Mouse (Mus musculus): ENCODE measurements around the gene Enox1.

Enox1 gene

DNA sequence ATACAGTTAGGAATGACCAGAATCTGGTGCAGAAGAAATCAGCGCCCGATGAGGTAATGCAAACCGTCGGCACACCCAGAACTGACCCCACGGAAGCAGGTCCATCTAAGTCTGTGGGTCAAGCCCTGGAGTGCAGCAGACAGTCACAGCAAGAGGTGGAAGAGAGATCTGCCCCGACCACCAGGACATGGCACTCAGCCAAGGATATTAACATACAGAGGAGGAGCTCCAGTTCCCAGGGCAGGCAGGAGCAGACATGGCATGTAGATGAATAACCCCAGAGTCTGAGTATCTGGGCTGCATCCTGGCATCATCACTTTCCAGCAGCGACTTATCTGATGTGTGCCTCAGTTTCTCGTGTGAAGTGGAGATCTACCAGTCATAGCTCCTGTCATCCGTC, 523.3 kb downstream of the Enox1 start:
- in situ Hi-C loops (cut with MseI, MboI), result no loop called here

DNA sequence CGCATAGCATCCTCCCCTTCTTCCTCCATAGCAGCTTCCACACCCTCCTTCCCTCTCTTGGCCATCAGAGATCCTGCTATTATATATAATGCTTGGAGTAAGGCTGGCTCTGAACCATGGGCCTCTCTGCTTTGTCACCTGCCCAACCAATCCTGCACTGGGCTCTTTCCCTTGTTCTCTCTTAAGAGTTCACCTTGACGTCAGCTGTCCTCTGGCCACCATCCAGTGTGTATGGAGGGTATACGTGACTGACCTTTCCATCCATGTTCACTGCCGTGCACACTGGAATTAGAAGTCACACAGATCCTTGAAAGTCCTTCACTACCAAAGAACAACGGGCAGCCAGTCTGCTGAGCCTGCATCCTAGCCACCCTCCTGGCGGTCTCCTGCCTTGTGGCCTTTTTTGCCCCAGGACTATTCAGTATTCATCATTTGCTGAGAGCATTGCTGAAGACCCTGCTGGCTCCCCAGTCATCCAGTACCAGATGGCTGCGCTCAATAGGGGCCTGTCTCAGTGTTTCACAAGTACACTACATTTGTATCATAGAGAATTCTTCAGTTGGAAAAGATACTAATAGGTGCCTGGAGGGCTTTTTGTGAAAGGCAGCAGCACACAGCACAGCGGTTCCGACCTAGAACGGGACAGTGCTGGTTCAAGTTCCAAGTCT, 526.5 kb downstream of the Enox1 start:
- in situ Hi-C loops (cut with MseI, MboI), result no loop called here

DNA sequence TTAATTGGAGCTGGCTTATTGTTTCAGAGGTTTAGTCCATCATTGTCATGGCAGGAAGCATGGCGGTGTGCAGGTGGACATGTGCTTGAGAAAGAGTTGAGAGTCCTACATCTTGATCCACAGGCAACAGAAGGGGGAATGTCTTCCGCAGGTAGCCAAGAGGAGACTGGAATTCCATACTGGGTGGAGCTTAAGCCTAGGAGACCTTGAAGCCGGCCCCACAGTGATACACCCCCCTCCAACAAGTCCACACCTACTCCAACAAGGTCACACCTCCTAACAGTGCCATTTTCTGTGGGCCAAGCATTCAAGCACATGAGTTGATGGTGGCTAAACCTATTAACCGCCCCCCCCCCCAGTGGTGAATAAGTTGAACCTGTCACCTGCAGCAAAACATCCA, 533.3 kb downstream of the Enox1 start:
- in situ Hi-C loops (cut with MseI, MboI), result no loop called here

DNA sequence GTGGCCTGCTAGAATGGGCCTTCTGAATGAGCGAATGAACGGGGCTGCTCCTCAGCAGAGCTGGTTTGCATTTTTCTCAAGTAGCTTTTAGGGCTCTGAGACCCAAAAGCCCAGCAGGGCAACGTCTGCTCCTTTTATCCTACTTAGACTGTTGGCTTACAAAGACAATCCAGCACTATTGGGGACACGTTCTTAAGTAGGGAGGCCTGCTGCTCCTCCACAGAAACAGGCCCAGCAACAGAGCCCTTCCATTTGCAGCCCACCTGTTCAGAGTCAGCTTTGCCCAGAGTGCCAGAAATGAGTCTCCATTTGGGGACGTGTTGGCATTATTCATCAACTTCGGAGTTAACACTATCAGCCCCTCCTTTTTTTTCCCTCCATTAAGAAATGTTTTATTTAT, 548.4 kb downstream of the Enox1 start:
- in situ Hi-C loops (cut with MseI, MboI), result no loop called here

DNA sequence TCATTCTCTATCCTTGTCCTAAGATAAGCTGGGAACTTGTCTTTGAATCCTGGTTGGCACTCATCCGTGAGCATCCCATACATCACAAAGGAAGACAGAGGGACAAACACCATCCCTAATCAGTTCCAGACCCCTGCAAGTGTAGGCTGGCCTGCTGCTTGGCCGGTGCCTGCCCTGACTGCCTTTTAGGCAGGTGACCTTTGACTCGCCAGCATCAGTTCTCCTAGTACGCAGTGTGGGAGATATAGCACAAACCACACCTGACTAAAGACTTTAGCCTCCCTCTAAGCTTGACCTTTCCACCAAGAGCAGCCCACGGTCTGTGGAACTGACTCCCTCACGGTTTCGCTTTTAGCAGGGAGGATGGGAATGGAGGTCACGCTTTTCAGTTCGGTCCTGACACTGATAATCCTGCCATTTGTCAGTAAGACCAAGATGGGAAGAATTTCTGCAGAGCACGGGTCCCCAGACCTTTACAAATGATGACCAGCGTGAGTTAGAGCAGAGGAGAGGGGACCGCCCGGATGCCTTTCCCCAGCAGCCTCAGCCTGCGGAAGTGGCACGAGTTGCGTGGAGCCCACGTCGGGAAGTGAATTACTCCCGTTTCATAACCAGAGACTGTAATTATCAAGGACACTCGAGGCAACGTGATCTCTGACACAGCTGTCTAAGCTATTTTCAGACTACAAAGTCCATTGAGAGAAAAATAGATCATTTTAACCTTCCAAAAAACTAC, 550.1 kb downstream of the Enox1 start:
- in situ Hi-C loops (cut with MseI, MboI), result no loop called here

DNA sequence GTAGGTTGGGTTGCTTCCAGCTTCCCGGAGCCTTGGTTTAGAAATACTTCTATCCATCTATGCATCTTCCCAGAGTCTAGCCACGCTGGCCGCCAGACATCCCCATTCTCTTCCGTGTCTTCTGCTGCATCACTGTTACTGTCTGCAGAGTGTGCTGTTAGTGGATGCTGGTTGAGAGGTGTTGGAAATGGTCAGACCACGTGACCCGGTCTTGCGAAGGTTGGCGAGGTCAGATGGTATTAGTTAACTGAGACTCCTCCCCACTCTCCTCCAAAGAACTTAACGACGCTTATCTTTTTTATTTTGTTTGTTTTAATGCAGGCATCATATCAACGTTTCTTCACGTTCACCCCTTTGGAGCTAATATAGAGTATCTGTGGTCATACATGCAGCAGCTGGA, 550.7 kb downstream of the Enox1 start:
- in situ Hi-C loops (cut with MseI, MboI), result no loop called here

- in situ Hi-C loops (cut with MseI, MboI), result no loop called here
Observed at GRCm38 (mm10) chr14:77708354-77709150, 552.0 kb downstream of the Enox1 start.

DNA sequence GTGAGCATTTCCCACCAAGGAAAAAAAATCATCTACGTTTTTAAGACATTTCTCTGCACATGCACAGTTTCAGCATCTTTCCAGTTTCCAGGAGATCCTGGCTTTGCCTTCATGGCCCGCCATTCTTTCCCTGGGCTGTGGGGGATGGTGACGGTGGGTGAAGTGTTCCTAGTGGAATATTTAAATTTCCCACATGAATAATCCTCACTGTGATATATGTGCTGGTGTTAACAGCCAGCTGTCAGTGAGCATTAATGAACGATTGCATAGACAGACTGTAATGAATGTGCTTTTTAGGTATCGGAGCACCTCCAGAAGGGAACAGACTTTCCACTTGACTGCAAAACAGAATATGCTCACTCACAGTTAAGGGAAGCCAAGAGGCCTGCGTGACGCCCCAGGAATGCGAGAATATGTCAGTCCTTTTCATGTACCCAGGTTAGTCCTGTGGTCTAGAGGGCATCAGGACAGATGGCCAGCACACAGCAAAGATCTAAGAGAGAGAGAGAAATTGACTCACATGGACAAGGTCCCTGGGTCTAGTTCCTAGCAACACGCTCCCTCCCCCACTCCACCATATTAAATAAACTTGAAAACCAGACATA, 558.5 kb downstream of the Enox1 start:
- in situ Hi-C loops (cut with MseI, MboI), result no loop called here

DNA sequence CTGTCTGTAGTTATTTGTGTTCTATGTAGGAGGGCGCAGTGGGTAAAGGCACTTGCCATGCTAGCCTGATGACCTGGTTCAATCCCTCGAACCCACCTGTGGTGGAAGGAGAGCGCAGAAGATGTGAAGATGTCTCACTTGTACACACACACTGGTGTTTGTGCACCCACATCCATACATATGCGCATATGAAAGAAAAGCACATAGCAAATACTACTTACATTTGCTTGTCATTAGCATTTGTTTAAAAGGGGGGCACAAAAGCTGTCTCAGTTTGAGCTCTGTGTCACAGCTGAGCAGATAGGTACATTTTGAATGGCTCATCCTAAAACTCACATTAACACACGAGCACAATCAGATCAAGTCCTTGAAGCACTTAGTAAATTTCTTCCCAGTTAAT, 560.4 kb downstream of the Enox1 start:
- in situ Hi-C loops (cut with MseI, MboI), result no loop called here

GRCm38 (mm10) chr14:77718814-77719213, 562.3 kb downstream of the Enox1 start:
- in situ Hi-C loops (cut with MseI, MboI), result no loop called here

DNA sequence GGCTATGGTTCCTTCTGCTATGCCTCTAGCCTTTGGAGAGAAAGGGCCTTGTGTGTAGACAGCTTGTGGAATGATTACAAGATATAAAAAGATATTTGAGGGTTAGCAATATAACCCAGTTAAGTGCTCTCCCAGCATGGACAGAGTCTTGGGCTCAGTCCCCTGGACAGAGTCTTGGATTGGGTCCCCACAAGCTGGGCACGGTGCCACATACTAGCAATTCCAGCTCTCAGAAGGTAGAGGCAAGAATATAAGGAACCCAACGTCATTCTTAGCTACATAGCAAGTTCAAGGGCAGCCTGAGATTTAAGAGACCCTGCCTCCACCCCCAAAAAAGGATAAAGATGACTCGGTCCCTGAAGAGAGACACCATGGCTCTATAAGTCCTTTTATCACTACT, 581.5 kb downstream of the Enox1 start:
- in situ Hi-C loops (cut with MseI, MboI), result no loop called here

DNA sequence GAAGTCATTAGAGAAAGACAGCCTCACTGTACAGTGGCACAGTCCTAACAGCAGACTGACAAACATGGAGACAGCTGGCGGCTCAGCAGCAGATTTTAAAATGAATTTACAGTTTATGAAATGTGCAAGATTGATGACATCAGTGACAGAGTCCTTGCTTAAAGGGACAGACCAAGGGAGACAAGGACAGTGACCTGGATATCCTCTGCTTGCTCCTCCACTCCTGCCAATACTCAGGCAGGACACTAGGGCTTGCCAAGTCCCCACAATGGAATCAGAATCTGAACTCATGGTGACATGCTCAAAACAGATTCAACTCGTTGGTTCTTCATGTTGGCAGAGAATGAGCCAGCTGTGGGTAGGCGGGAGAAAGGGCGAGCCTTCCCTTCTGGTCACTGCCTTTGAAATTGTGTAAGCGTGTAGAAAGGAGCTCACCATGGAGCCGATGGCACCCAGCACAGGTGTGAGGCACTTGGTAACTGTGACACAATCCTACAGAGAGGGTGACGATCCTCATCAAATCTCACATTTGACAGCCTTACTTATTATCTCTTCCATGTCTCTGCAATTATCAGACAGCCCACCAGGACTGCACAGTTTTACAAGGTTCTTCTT, 582.3 kb downstream of the Enox1 start:
- in situ Hi-C loops (cut with MseI, MboI), result no loop called here

GRCm38 (mm10) chr14:77739376-77739775, 582.8 kb downstream of the Enox1 start:
- in situ Hi-C loops (cut with MseI, MboI), result no loop called here

GRCm38 (mm10) chr14:77744638-77745240, 588.2 kb downstream of the Enox1 start:
- in situ Hi-C loops (cut with MseI, MboI), result no loop called here

DNA sequence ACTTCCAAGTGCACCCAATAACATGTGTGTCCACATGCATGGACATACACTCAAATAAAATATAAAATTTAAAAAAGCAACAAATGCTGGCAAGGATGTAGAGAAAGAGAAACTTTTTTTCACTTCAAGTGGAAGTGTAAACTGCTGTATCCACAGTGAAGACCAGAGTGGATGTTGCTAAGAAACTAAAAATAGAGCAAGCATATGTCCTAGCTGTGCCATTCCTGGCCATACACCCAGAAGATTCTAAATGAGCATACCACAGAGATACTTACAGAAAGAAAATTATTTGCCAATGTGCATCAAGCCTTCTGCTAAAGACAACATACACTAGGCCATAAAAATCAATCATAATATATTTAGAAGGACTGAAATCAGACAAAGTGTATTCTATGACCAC, 592.4 kb downstream of the Enox1 start:
- in situ Hi-C loops (cut with MseI, MboI), result no loop called here

Data from mouse trophoblast stem cell (cell line).